Mouse (Mus musculus) neural tube, embryonic 11.5 days (tissue): Measurements from ENCODE around the gene Rps16. TPM values are rescaled to one million over a fixed set of nuclear protein-coding genes. Genes with fewer than 3 reads are reported as not detected.

Source experiments
- ATAC-seq: fragments of 200-750 bp; cut with Nextera tagmentation; 2 replicates; pipeline ENCODE4 v1.8.0; 2017; ENCODE audit warnings: moderate number of reproducible peaks, mild to moderate bottlenecking, moderate TSS enrichment, moderate library complexity; ENCODE audit not compliant: insufficient read depth, low FRiP score, low TSS enrichment
- DNase-seq: peaks from one replicate; pipeline ENCODE4 v3.0.0-alpha.2; 2015; ENCODE audit warnings: low spot score
- H3K27ac ChIP-seq: fragments of 300-500 bp; sonication (generic); 2 replicates; pipeline ENCODE4 v1.5.1; 2014; ENCODE audit warnings: low read depth, mild to moderate bottlenecking, low read length
- H3K27me3 ChIP-seq: fragments of 300-500 bp; sonication (generic); 2 replicates; pipeline ENCODE4 v1.6.1; 2014; ENCODE audit warnings: mild to moderate bottlenecking, low read length, mixed read lengths; ENCODE audit not compliant: control insufficient read depth, insufficient read depth
- H3K36me3 ChIP-seq: fragments of 300-500 bp; sonication (generic); 2 replicates; pipeline ENCODE4 v1.6.1; 2014; ENCODE audit warnings: mild to moderate bottlenecking, low read length, moderate library complexity, mixed read lengths; ENCODE audit not compliant: control insufficient read depth, insufficient read depth
- H3K4me1 ChIP-seq: fragments of 300-500 bp; sonication (generic); 2 replicates; pipeline ENCODE4 v1.6.1; 2014; ENCODE audit warnings: low read length, mixed read lengths; ENCODE audit not compliant: control insufficient read depth, insufficient read depth
- H3K4me2 ChIP-seq: fragments of 300-500 bp; sonication (generic); 2 replicates; pipeline ENCODE4 v1.6.1; 2014; ENCODE audit warnings: low read depth, mild to moderate bottlenecking, moderate library complexity
- H3K4me3 ChIP-seq: fragments of 300-500 bp; sonication (generic); 2 replicates; pipeline ENCODE4 v1.5.1; 2014; ENCODE audit warnings: low read depth, low read length
- H3K9ac ChIP-seq: fragments of 300-500 bp; sonication (generic); 2 replicates; pipeline ENCODE4 v1.6.1; 2014; ENCODE audit warnings: mild to moderate bottlenecking, low read length
- H3K9me3 ChIP-seq: fragments of 300-500 bp; sonication (generic); 2 replicates; pipeline ENCODE4 v1.6.1; 2016; ENCODE audit warnings: low read length; ENCODE audit not compliant: control insufficient read depth
- WGBS: fragments of 180-500 bp; shearing (Covaris S2); extraction: QIAGEN DNeasy Blood & Tissue Kit; methylation state at CpG from one replicate; pipeline ENCODE4 v1.1.7; 2014; 5-methylcytosine and 5-hydroxymethylcytosine counted together
- polyA plus RNA-seq: library from polyadenylated mRNA; unstranded; fragments of >200 nt; fragmentation: Nextera tagmentation; extraction: Ambion mirVana; gene quantifications from 2 replicates; pipeline ENCODE4 v1.2.1, GENCODE M21; 2014

The Rps16 gene
- polyA plus RNA-seq, 1 experiment from 2014 or later = 780 TPM

GRCm38 (mm10) chr7:28381017-28381790 lies 30.8 kb downstream of the Rps16 start:
- no peak for ATAC-seq
- Histone ChIP-seq H3K4me3 (0 out of 2 replicates have a peak overlapping the region, but pooled peaks have one; percentile 6), H3K9ac (peak overlapping the region; percentile 49), H3K4me1 (peaks cover 35% of the 10 kb centered on the region), H3K9me3 (no peaks in the 10 kb centered on the region), H3K4me2 (peak overlapping the region; percentile 17), H3K36me3 (peaks cover 5% of the 10 kb centered on the region), H3K27ac (peak overlapping the region; percentile 51), H3K27me3 (no peaks in the 10 kb centered on the region)
- WGBS = 15% methylated on average over 30 of the region's 30 CpGs
- DNase-seq = peak; percentile 39

GRCm38 (mm10) chr7:28381938-28382337 lies 31.5 kb downstream of the Rps16 start:
- ATAC-seq (no peak), DNase-seq (peak; percentile 69)
- H3K4me3 ChIP-seq = 0 out of 2 replicates have a peak overlapping the region, but pooled peaks have one; percentile 3

GRCm38 (mm10) chr7:28382347-28382951 lies 32.0 kb downstream of the Rps16 start:
- peak overlapping the region; percentile 17; the same call in 1 of the 2 replicates for H3K4me2 ChIP-seq
- H3K9me3 ChIP-seq = no peaks in the 10 kb centered on the region
- 71% methylated on average over 9 of the region's 12 CpGs for WGBS
- no peak overlapping the region for H3K27ac ChIP-seq
- peaks cover 5% of the 10 kb centered on the region for H3K36me3 ChIP-seq
- no peak for ATAC-seq
- no peak overlapping the region for H3K4me3 ChIP-seq
- DNase-seq = no peak
- H3K27me3 ChIP-seq = no peaks in the 10 kb centered on the region
- no peak overlapping the region for H3K9ac ChIP-seq
- H3K4me1 ChIP-seq = peaks cover 31% of the 10 kb centered on the region

More at GRCm38 (mm10) chr7:28381938-28382337, 31.5 kb downstream of the Rps16 start:
- peaks cover 32% of the 10 kb centered on the region for H3K4me1 ChIP-seq
- WGBS = 3% methylated on average over 20 of the region's 20 CpGs
- H3K9ac ChIP-seq = peak overlapping the region; percentile 49
- peak overlapping the region; percentile 17 for H3K4me2 ChIP-seq
- no peaks in the 10 kb centered on the region for H3K9me3 ChIP-seq
- H3K27me3 ChIP-seq = no peaks in the 10 kb centered on the region
- H3K36me3 ChIP-seq = peaks cover 5% of the 10 kb centered on the region
- H3K27ac ChIP-seq = peak overlapping the region; percentile 51

- Histone ChIP-seq H3K4me3 (no peak overlapping the region), H3K9ac (no peak overlapping the region), H3K36me3 (0 out of 2 replicates have a peak, but pooled peaks cover 4% of the 10 kb centered on the region), H3K27me3 (no peaks in the 10 kb centered on the region), H3K27ac (no peak overlapping the region), H3K4me2 (no peak overlapping the region), H3K9me3 (no peaks in the 10 kb centered on the region), H3K4me1 (peaks cover 26% of the 10 kb centered on the region)
- DNase-seq (no peak), ATAC-seq (no peak)
- 80% methylated on average over 11 of the region's 11 CpGs for WGBS
Observed at GRCm38 (mm10) chr7:28382981-28383396, 32.5 kb downstream of the Rps16 start.

- Histone ChIP-seq H3K36me3 (peaks cover 7% of the 10 kb centered on the region; the same call in 1 of the 2 replicates), H3K9me3 (no peaks in the 10 kb centered on the region), H3K27ac (no peak overlapping the region), H3K9ac (no peak overlapping the region), H3K4me1 (peaks cover 21% of the 10 kb centered on the region), H3K4me3 (no peak overlapping the region), H3K27me3 (no peaks in the 10 kb centered on the region), H3K4me2 (no peak overlapping the region)
- ATAC-seq = no peak
- WGBS = 79% methylated on average over 4 of the region's 4 CpGs
- DNase-seq = no peak
Observed at GRCm38 (mm10) chr7:28383606-28384005, 33.2 kb downstream of the Rps16 start.

- Histone ChIP-seq H3K9me3 (no peaks in the 10 kb centered on the region), H3K36me3 (peaks cover 9% of the 10 kb centered on the region; the same call in 1 of the 2 replicates)
- 88% methylated on average over 6 of the region's 6 CpGs for WGBS
Observed at GRCm38 (mm10) chr7:28384162-28384561, 33.7 kb downstream of the Rps16 start.

GRCm38 (mm10) chr7:28385196-28385595 lies 34.7 kb downstream of the Rps16 start:
- Histone ChIP-seq H3K4me1 (peaks cover 13% of the 10 kb centered on the region), H3K36me3 (peaks cover 11% of the 10 kb centered on the region), H3K4me2 (no peak overlapping the region), H3K9ac (no peak overlapping the region), H3K27me3 (no peaks in the 10 kb centered on the region), H3K4me3 (no peak overlapping the region), H3K27ac (no peak overlapping the region), H3K9me3 (no peaks in the 10 kb centered on the region)
- no peak for DNase-seq
- ATAC-seq = no peak
- WGBS = 93% methylated on average over 9 of the region's 9 CpGs

More at GRCm38 (mm10) chr7:28384162-28384561, 33.7 kb downstream of the Rps16 start:
- Histone ChIP-seq H3K4me1 (peaks cover 18% of the 10 kb centered on the region), H3K4me3 (no peak overlapping the region), H3K27me3 (no peaks in the 10 kb centered on the region), H3K27ac (no peak overlapping the region), H3K4me2 (no peak overlapping the region), H3K9ac (no peak overlapping the region)
- ATAC-seq = no peak
- no peak for DNase-seq

- WGBS = 93% methylated on average over 7 of the region's 7 CpGs
- H3K36me3 ChIP-seq = peaks cover 14% of the 10 kb centered on the region
Observed at GRCm38 (mm10) chr7:28386007-28386406, 35.6 kb downstream of the Rps16 start.

More at GRCm38 (mm10) chr7:28386007-28386406, 35.6 kb downstream of the Rps16 start:
- H3K4me2 ChIP-seq = no peak overlapping the region
- H3K27ac ChIP-seq = no peak overlapping the region
- H3K9ac ChIP-seq = no peak overlapping the region
- DNase-seq = no peak
- ATAC-seq = no peak
- H3K4me3 ChIP-seq = no peak overlapping the region
- no peaks in the 10 kb centered on the region for H3K9me3 ChIP-seq
- H3K27me3 ChIP-seq = no peaks in the 10 kb centered on the region
- H3K4me1 ChIP-seq = peaks cover 11% of the 10 kb centered on the region
